Mouse (Mus musculus) yolk sac, embryonic 10.5 days (tissue): Measurements from ENCODE around the gene Cad.
"Not testable (repeated sequence)": the region's sequence is repeated elsewhere in the genome, so short reads cannot be mapped to it uniquely, and the experiment has no call there.

Experiments used
- DNase-seq: peaks from one replicate; pipeline ENCODE4 v3.0.0-alpha.2; 2017; ENCODE audit warnings: low spot score

Cad gene

GRCm38 (mm10) chr5:31054261-31055215, at the start of gene Cad:
Gene Cad, plus strand, starts transcription at chr5:31054780.
- DNase-seq = peak; percentile 94

GRCm38 (mm10) chr5:31012737-31013136, 41.8 kb upstream of the Cad start:
- no peak for DNase-seq

- peak; percentile 55 for DNase-seq
These were observed 38.7 kb upstream of the Cad start for GRCm38 (mm10) chr5:31015913-31016312.

GRCm38 (mm10) chr5:31021790-31022189, 32.8 kb upstream of the Cad start:
- DNase-seq = not testable (repeated sequence)

- DNase-seq = no peak
These were observed 31.9 kb upstream of the Cad start for GRCm38 (mm10) chr5:31022690-31023089.

GRCm38 (mm10) chr5:31023254-31023653, 31.3 kb upstream of the Cad start:
- DNase-seq = no peak

GRCm38 (mm10) chr5:31024641-31025040, 29.9 kb upstream of the Cad start:
- no peak for DNase-seq

GRCm38 (mm10) chr5:31030926-31031325, 23.7 kb upstream of the Cad start:
- no peak for DNase-seq

GRCm38 (mm10) chr5:31031508-31031907, 23.1 kb upstream of the Cad start:
- DNase-seq = no peak

- DNase-seq = no peak
These were observed 19.9 kb upstream of the Cad start for GRCm38 (mm10) chr5:31034669-31035068.

- DNase-seq = peak; percentile 76
These were observed 18.0 kb upstream of the Cad start for GRCm38 (mm10) chr5:31036556-31036955.

GRCm38 (mm10) chr5:31038171-31038845, 16.3 kb upstream of the Cad start:
- DNase-seq = peak; percentile 26

- no peak for DNase-seq
These were observed 8.2 kb upstream of the Cad start for GRCm38 (mm10) chr5:31046416-31046815.

- no peak for DNase-seq
These were observed 7.5 kb upstream of the Cad start for GRCm38 (mm10) chr5:31047074-31047473.

GRCm38 (mm10) chr5:31047848-31048762, 6.5 kb upstream of the Cad start, which contains the start of gene Atraid:
Gene Atraid, plus strand, starts transcription at chr5:31048312.
- peak; percentile 99 for DNase-seq

GRCm38 (mm10) chr5:31048763-31049641, 5.6 kb upstream of the Cad start, which contains the start of gene Slc5a6:
Gene Slc5a6, minus strand, starts transcription at chr5:31048924.
- DNase-seq = peak; percentile 67

- no peak for DNase-seq
These were observed 4.2 kb upstream of the Cad start for GRCm38 (mm10) chr5:31050427-31050826.

GRCm38 (mm10) chr5:31053728-31054127, 852 bp upstream of the Cad start:
- DNase-seq = not testable (repeated sequence)

GRCm38 (mm10) chr5:31055216-31056140, 898 bp downstream of the Cad start:
- DNase-seq = no peak

- DNase-seq = no peak
These were observed 15.2 kb downstream of the Cad start for GRCm38 (mm10) chr5:31069810-31070209.
